Mouse (Mus musculus) lung, postnatal 0 days (tissue): Measurements from ENCODE around the gene Gm4450.
"Not testable (repeated sequence)": the region's sequence is repeated elsewhere in the genome, so short reads cannot be mapped to it uniquely, and the experiment has no call there.

Experiments
- CTCF ChIP-seq: IDR thresholded peaks from 2 replicates; pipeline ENCODE4 v1.5.1; 2016; ENCODE audit warnings: antibody characterized with exemption, mild to moderate bottlenecking
- EP300 ChIP-seq: IDR thresholded peaks from 2 replicates; pipeline ENCODE4 v1.6.1; 2016; ENCODE audit warnings: antibody characterized with exemption, mild to moderate bottlenecking, control low read depth

DNA sequence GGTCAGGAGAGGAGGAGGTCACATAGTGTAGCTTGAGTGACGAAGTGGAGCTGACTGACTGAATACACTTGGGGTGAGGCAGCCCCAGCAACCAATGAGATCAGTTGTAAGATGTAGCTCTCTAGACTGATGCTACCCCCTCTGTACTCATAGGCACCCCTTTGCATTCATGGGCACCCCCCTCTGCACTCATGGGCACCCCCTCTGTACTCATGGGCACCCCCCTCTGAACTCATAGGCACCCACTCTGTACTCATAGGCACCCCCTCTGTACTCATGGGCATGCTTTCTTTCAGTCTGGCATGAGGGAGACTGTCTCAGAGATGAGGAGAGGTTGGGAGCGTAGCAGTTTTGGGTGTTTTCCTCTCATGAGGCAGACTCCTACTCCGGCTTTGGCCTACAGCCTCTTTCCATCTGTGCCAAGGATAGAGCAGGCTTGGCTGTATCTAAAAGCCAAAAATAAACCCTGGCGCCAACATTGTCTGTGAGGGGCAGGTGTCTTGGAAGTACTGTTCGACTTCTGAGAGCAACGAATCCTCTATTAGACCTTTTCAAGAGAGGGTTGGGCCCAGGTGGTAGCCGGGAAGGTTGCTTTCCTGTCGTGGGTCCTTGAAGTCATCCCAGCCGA lies 52.5 kb downstream of the Gm4450 start:
- not testable (repeated sequence) for TF ChIP-seq CTCF, EP300
